Mouse (Mus musculus) erythroblast, embryonic 14.5 days (primary cell): ENCODE measurements at regions not wholly inside any gene's neighbourhood (a gene's known extent, or its start where the extent isn't known, plus 50 kb on each side); places are given as distances from the start of the nearest gene placed in this dataset.

Experiments
- GATA1 ChIP-seq: IDR thresholded peaks from 2 replicates; pipeline ENCODE4 v1.6.1; 2012; ENCODE audit warnings: low read length, inconsistent platforms, mixed read lengths
- TAL1 ChIP-seq: IDR thresholded peaks from 3 replicates; pipeline ENCODE4 v1.6.1; 2012; ENCODE audit warnings: low read length, inconsistent platforms, mixed read lengths

GRCm38 (mm10) chr4:9033106-9033642 lies 794.3 kb upstream of the Car8 start:
- TF ChIP-seq GATA1 (no peak), TAL1 (no peak)
